Mouse (Mus musculus) stomach, embryonic 16.5 days (tissue): ENCODE data around the gene Gm40193. TPM values are rescaled to one million over a fixed set of nuclear protein-coding genes. Genes with fewer than 3 reads are reported as not detected.
A peak's percentile ranks its signal among the peaks of the same experiment; 100 is the strongest.
"Not testable (repeated sequence)": the region's sequence is repeated elsewhere in the genome, so short reads cannot be mapped to it uniquely, and the experiment has no call there.

Experiments
- ATAC-seq: fragments of 200-750 bp; cut with Nextera tagmentation; 2 replicates; pipeline ENCODE4 v1.8.0; 2017; ENCODE audit warnings: moderate number of reproducible peaks, moderate TSS enrichment; ENCODE audit not compliant: insufficient read depth, low FRiP score
- H3K27ac ChIP-seq: fragments of 300-500 bp; sonication (generic); 2 replicates; pipeline ENCODE4 v1.5.1; 2014; ENCODE audit warnings: low read length
- H3K27me3 ChIP-seq: fragments of 300-500 bp; sonication (generic); 2 replicates; pipeline ENCODE4 v1.6.1; 2014; ENCODE audit warnings: low read length, control low read depth, mixed read lengths; ENCODE audit not compliant: control insufficient read depth, insufficient read depth
- H3K36me3 ChIP-seq: fragments of 300-500 bp; sonication (generic); 2 replicates; pipeline ENCODE4 v1.6.1; 2014; ENCODE audit warnings: low read length; ENCODE audit not compliant: control insufficient read depth, insufficient read depth
- H3K4me1 ChIP-seq: fragments of 300-500 bp; sonication (generic); 2 replicates; pipeline ENCODE4 v1.6.1; 2014; ENCODE audit warnings: low read length, control low read depth, mixed read lengths; ENCODE audit not compliant: control insufficient read depth, insufficient read depth
- H3K4me2 ChIP-seq: fragments of 300-500 bp; sonication (generic); 2 replicates; pipeline ENCODE4 v1.6.1; 2014; ENCODE audit warnings: low read depth, low read length, mixed read lengths
- H3K4me3 ChIP-seq: fragments of 300-500 bp; sonication (generic); replicated peaks from 2 replicates; pipeline ENCODE4 v1.5.1; 2014; ENCODE audit warnings: mild to moderate bottlenecking, low read length
- H3K9ac ChIP-seq: fragments of 300-500 bp; sonication (generic); 2 replicates; pipeline ENCODE4 v1.6.1; 2014; ENCODE audit warnings: low read length
- H3K9me3 ChIP-seq: fragments of 300-500 bp; sonication (generic); replicated peaks from 2 replicates; pipeline ENCODE4 v1.6.1; 2016; ENCODE audit warnings: low read length, control low read depth; ENCODE audit not compliant: control insufficient read depth
- WGBS: fragments of 180-500 bp; shearing (Covaris S2); extraction: QIAGEN DNeasy Blood & Tissue Kit; methylation state at CpG from one replicate; pipeline ENCODE4 v1.1.7; 2014; 5-methylcytosine and 5-hydroxymethylcytosine counted together
- polyA plus RNA-seq: library from polyadenylated mRNA; unstranded; fragments of >200 nt; fragmentation: Nextera tagmentation; extraction: Ambion mirVana; gene quantifications from 2 replicates; pipeline ENCODE4 v1.2.1, GENCODE M21; 2015

The Gm40193 gene
- polyA plus RNA-seq, 1 experiment from 2014 or later = not detected

DNA sequence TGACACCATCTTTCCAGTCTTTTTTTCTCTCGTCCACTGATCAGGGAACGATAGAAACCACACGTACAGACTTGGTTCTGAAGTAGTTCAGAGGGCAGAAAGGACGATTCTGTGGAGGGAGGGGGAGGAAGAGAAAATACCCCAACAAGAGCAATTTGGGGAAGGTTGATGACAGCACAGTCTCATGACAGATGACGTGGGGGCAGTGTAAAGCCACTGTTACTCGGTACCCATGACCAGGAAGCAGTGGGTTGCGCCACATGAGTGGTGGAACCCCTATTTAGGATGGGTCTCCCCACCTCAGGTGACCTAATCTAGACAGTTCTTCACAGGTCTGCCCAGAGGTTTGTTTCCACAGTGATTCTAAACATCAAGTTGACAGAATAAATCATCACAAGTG, 4.1 kb downstream of the Gm40193 start:
- 89% methylated on average over 7 of the region's 7 CpGs for WGBS
- Histone ChIP-seq H3K4me1 (peaks cover 9% of the 10 kb centered on the region), H3K9ac (no peak overlapping the region), H3K36me3 (peaks cover 16% of the 10 kb centered on the region), H3K27ac (no peak overlapping the region), H3K4me3 (no peak overlapping the region), H3K4me2 (no peak overlapping the region), H3K9me3 (no peaks in the 10 kb centered on the region), H3K27me3 (no peaks in the 10 kb centered on the region)
- no peak for ATAC-seq

DNA sequence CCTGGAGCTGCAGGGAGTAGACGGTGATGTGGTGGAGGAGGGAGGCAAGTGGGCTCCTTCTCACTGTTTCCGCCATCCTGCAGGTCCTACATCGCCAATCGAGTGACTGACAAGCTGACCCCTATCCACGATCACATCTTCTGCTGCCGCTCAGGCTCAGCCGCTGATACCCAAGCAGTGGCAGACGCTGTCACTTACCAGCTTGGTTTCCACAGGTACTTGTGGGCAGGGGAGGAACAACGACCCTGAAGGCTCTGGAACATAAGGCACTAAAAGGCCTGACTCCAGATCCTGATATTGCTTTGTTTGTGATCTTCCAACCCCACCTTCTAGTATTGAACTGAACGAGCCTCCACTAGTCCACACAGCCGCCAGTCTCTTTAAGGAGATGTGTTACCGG, 6.5 kb downstream of the Gm40193 start:
- H3K4me3 ChIP-seq = peak overlapping the region; percentile 76
- H3K9ac ChIP-seq = peak overlapping the region; percentile 87
- H3K4me2 ChIP-seq = peak overlapping the region; percentile 79
- peaks cover 9% of the 10 kb centered on the region for H3K4me1 ChIP-seq
- H3K9me3 ChIP-seq = no peaks in the 10 kb centered on the region
- WGBS = 83% methylated on average over 12 of the region's 12 CpGs
- H3K27ac ChIP-seq = no peak overlapping the region
- no peak for ATAC-seq
- no peaks in the 10 kb centered on the region for H3K27me3 ChIP-seq
- peaks cover 16% of the 10 kb centered on the region for H3K36me3 ChIP-seq

DNA sequence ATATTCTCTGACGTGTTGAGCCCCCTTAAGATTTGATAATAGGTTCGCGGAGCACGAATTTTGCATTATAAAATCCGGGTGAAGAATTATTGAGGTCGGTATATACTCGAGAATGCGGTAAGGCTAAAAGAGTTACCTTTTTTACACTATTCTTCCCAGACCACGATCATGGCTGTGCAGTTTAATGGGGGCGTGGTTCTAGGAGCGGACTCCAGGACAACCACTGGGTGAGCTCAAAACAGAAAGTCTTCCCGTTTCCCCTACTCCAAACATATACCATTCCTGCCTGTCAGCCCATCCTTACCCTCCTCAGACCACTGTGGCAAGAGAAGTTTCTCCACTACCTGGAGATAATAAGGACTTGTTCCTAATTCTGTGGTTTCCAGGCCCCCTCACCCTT, 7.0 kb downstream of the Gm40193 start:
- H3K9me3 ChIP-seq = no peaks in the 10 kb centered on the region
- H3K36me3 ChIP-seq = peaks cover 16% of the 10 kb centered on the region
- no peak overlapping the region for H3K27ac ChIP-seq
- no peak for ATAC-seq
- H3K4me2 ChIP-seq = peak overlapping the region; percentile 79
- H3K9ac ChIP-seq = peak overlapping the region; percentile 87
- H3K4me1 ChIP-seq = peaks cover 9% of the 10 kb centered on the region
- peak overlapping the region; percentile 76 for H3K4me3 ChIP-seq
- H3K27me3 ChIP-seq = no peaks in the 10 kb centered on the region
- 1% methylated on average over 12 of the region's 12 CpGs for WGBS

DNA sequence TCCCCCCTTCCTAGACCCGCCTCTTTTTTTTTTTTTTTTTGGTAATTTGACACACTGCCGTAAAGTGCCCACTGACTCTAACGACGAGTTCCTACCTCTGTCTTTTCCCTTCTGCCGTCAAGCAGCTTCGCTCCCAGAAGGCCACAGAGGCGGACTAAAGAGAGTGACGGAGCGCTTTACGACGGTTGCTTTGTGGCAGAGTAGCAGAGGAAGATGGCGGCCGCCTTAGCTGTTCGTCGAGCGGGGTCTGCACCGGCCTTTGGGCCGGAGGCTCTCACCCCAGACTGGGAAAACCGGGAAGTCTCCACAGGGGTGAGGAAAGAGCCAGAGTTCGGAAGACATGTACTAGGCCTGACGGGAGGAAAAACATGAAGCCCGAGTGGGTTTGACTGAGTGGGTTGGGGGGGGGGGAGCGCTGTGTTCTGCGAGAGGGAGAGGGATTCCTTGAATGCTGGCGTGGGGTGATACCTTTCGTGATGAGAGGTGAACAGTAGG, 7.5 kb downstream of the Gm40193 start, which contains the start of gene Psmb6:
Gene Psmb6 (plus strand): TSS at position 184 of the 495 bp plus-strand sequence.
- H3K9me3 ChIP-seq = no peaks in the 10 kb centered on the region
- peaks cover 9% of the 10 kb centered on the region for H3K4me1 ChIP-seq
- H3K27ac ChIP-seq = no peak within 1 kb of the TSS
- H3K4me3 ChIP-seq = peak within 1 kb of the TSS; percentile 76
- peak within 1 kb of the TSS; percentile 79 for H3K4me2 ChIP-seq
- H3K36me3 ChIP-seq = peaks cover 16% of the 10 kb centered on the region
- under 1% methylated on average over 25 of the region's 26 CpGs for WGBS
- ATAC-seq = peak; percentile 95
- H3K9ac ChIP-seq = peak within 1 kb of the TSS; percentile 87
- H3K27me3 ChIP-seq = no peaks in the 10 kb centered on the region

DNA sequence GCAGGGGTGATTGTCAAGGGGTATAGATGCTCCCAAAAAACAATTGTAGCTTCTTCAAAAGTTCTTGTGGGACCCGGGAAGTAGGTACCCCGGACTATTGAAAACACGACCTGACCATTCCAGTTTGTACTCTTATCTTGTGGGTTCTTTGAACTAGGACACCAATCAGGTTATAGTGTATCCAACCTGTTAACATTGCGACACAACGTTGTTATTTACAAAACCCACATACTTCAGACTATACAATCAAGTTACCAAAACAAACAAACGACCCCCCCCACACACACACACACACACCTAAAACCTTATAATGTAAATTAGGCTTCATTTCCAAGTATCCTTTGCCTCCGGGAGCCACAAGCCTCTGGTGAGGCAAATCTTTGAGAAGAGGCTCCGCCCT, 8.0 kb downstream of the Gm40193 start:
- Histone ChIP-seq H3K4me3 (peak overlapping the region; percentile 76), H3K27ac (no peak overlapping the region), H3K27me3 (no peaks in the 10 kb centered on the region), H3K9me3 (no peaks in the 10 kb centered on the region), H3K4me1 (peaks cover 9% of the 10 kb centered on the region), H3K9ac (peak overlapping the region; percentile 48), H3K36me3 (peaks cover 16% of the 10 kb centered on the region), H3K4me2 (peak overlapping the region; percentile 62)
- WGBS = 5% methylated on average over 8 of the region's 8 CpGs
- peak; percentile 23; the same call in 1 of the 2 replicates for ATAC-seq

DNA sequence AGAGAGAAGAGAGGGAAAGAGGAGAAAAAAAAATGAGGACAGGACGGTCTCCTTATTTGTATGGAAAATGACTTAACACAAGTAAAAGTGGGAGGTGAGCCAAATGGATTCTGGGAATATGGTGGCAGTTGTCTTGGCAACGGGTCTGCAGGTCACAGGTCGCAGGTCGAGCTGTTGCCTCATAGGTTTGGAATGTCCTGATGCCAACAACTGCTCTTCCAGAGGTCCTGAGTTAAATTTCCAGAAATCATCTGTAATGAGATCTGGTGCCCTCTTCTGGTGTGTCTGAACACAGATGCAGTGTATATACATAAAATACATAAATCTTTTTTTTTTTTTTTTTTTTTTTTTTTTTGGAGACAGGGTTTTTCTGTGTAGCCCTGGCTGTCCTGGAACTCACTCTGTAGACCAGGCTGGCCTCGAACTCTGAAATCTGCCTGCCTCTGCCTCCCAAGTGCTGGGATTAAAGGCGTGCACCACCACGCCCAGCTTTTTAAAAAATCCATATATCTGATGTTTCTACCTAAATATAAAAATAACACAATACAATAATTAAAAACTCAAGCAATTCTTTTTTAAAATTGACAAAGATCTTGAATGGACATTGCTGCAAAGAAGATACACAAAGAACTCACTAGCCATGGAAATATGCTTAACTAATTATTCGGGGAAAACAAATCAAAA, 9.3 kb downstream of the Gm40193 start:
- not testable (repeated sequence) for H3K9me3 ChIP-seq, H3K4me1 ChIP-seq, H3K27me3 ChIP-seq, H3K27ac ChIP-seq, H3K9ac ChIP-seq, H3K4me3 ChIP-seq, ATAC-seq, H3K4me2 ChIP-seq
- WGBS = 88% methylated on average over 8 of the region's 8 CpGs
- H3K36me3 ChIP-seq = peaks cover 16% of the 10 kb centered on the region

DNA sequence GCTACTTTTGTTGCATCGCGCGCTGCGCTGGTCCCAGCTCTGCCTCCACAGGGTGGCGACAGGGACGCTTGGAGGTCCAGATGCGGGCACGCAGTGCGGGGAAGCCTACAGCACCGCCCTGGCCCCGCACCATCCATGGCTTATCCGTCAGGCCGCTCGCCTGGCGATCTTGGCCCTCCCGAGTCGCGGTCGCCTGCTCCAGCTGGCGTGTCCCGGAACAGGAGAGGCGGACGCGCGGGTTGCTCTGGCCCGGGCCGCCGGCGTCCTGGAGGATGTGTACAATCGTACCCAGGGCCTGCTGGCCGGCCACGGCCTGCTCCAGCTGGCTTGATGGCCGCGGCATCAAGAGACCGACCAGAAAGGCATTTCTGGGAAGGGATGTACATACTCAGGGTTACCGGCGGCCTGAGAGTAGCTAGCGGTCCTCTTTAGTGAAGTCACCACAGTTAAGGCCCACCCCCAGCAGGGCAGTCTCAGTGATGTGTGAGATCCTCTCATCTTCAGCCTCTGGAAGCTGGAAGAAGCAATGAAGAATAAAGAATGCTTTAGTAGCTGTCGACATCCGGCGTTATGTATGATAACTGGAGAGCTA, 12.5 kb downstream of the Gm40193 start:
- H3K4me2 ChIP-seq = peak overlapping the region; percentile 63
- no peaks in the 10 kb centered on the region for H3K9me3 ChIP-seq
- peak overlapping the region; percentile 76 for H3K9ac ChIP-seq
- 14% methylated on average over 41 of the region's 41 CpGs for WGBS
- H3K27me3 ChIP-seq = no peaks in the 10 kb centered on the region
- H3K36me3 ChIP-seq = no peaks in the 10 kb centered on the region
- 0 out of 2 replicates have a peak, but pooled peaks have one; percentile 30 for ATAC-seq
- H3K4me1 ChIP-seq = no peaks in the 10 kb centered on the region
- peak overlapping the region; percentile 47 for H3K4me3 ChIP-seq
- H3K27ac ChIP-seq = peak overlapping the region; percentile 83

DNA sequence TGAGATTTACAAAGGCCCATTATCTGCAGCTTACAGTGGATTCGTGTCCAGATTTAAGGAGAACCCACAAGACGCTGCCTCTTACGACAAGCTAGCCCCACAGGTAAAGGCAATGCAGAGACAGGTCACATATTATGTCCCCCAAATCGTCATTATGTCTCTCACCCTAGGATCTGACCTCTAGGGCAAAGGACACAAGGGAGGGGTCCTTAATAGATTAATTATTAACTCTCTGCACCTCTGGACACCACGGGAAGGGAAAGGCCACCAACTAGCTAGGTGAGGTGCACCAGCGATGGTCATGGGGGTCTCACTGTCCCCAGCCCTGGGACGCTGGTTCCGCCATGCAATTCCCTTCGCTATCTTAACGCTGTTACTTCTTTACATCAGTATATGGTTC, 13.8 kb downstream of the Gm40193 start, which contains the start of gene Gltpd2:
Gene Gltpd2 (plus strand): TSS at position 274 of the 400 bp plus-strand sequence.
- 77% methylated on average over 10 of the region's 10 CpGs for WGBS
- no peak for ATAC-seq
- Histone ChIP-seq H3K4me3 (peak within 1 kb of the TSS; percentile 47), H3K4me2 (peak within 1 kb of the TSS; percentile 63), H3K4me1 (no peaks in the 10 kb centered on the region), H3K9me3 (no peaks in the 10 kb centered on the region), H3K36me3 (no peaks in the 10 kb centered on the region), H3K27me3 (no peaks in the 10 kb centered on the region), H3K27ac (peak within 1 kb of the TSS; percentile 83; the same call in 1 of the 2 replicates), H3K9ac (peak within 1 kb of the TSS; percentile 76)

DNA sequence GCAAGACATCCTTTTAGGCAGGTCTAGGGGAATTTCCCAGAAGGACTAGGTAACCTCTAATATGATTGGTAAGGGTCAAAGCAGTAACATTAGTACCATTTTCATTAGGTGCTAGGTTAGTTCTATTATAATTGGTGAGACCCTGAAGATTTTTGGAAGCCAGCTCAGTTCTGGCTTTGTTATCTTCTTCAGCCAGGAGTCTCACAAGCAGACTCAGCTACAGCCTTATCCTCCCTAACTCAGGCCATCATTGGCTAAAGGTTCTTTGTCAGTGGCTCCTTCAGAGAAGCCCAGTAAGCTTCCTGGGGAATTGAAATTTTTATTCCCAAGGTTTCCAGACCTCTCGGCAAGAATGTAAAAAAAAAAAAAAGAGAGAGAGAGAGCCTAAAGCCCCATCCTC, 14.3 kb downstream of the Gm40193 start:
- Histone ChIP-seq H3K4me3 (no peak overlapping the region), H3K27ac (no peak overlapping the region), H3K9me3 (no peaks in the 10 kb centered on the region), H3K27me3 (no peaks in the 10 kb centered on the region), H3K9ac (no peak overlapping the region), H3K4me2 (no peak overlapping the region), H3K4me1 (no peaks in the 10 kb centered on the region), H3K36me3 (no peaks in the 10 kb centered on the region)
- 67% methylated on average over 1 of the region's 1 CpGs for WGBS
- ATAC-seq = no peak
